Mouse (Mus musculus) neural tube, embryonic 12.5 days (tissue): ENCODE results near the gene C530008M17Rik. TPM values are rescaled to one million over a fixed set of nuclear protein-coding genes. Genes with fewer than 3 reads are reported as not detected.

Experiments used
- ATAC-seq: fragments of 200-750 bp; cut with Nextera tagmentation; 2 replicates; pipeline ENCODE4 v1.8.0; 2017; ENCODE audit warnings: low read depth, mild to moderate bottlenecking, moderate TSS enrichment, moderate library complexity; ENCODE audit not compliant: low FRiP score
- H3K27ac ChIP-seq: fragments of 300-500 bp; sonication (generic); 2 replicates; pipeline ENCODE4 v1.5.1; 2016
- H3K27me3 ChIP-seq: fragments of 300-500 bp; sonication (generic); replicated peaks from 2 replicates; pipeline ENCODE4 v1.6.1; 2016; ENCODE audit warnings: mild to moderate bottlenecking
- H3K36me3 ChIP-seq: fragments of 300-500 bp; sonication (generic); 2 replicates; pipeline ENCODE4 v1.6.1; 2016; ENCODE audit warnings: mild to moderate bottlenecking
- H3K4me1 ChIP-seq: fragments of 300-500 bp; sonication (generic); 2 replicates; pipeline ENCODE4 v1.6.1; 2016
- H3K4me2 ChIP-seq: fragments of 300-500 bp; sonication (generic); replicated peaks from 2 replicates; pipeline ENCODE4 v1.6.1; 2016; ENCODE audit warnings: mild to moderate bottlenecking
- H3K4me3 ChIP-seq: fragments of 300-500 bp; sonication (generic); 2 replicates; pipeline ENCODE4 v1.5.1; 2016
- H3K9ac ChIP-seq: fragments of 300-500 bp; sonication (generic); 2 replicates; pipeline ENCODE4 v1.6.1; 2016; ENCODE audit warnings: mild to moderate bottlenecking
- H3K9me3 ChIP-seq: fragments of 300-500 bp; sonication (generic); 2 replicates; pipeline ENCODE4 v1.6.1; 2016; ENCODE audit warnings: mild to moderate bottlenecking
- WGBS: fragments of 180-500 bp; shearing (Covaris S2); methylation state at CpG from one replicate; pipeline ENCODE4 v1.1.7; 2016; 5-methylcytosine and 5-hydroxymethylcytosine counted together
- polyA plus RNA-seq: library from polyadenylated mRNA; unstranded; fragments of >200 nt; fragmentation: Nextera tagmentation; extraction: Ambion mirVana; gene quantifications from 2 replicates; pipeline ENCODE4 v1.2.1, GENCODE M21; 2016

C530008M17Rik gene
- polyA plus RNA-seq, 1 experiment from 2014 or later = 72.6 TPM

DNA sequence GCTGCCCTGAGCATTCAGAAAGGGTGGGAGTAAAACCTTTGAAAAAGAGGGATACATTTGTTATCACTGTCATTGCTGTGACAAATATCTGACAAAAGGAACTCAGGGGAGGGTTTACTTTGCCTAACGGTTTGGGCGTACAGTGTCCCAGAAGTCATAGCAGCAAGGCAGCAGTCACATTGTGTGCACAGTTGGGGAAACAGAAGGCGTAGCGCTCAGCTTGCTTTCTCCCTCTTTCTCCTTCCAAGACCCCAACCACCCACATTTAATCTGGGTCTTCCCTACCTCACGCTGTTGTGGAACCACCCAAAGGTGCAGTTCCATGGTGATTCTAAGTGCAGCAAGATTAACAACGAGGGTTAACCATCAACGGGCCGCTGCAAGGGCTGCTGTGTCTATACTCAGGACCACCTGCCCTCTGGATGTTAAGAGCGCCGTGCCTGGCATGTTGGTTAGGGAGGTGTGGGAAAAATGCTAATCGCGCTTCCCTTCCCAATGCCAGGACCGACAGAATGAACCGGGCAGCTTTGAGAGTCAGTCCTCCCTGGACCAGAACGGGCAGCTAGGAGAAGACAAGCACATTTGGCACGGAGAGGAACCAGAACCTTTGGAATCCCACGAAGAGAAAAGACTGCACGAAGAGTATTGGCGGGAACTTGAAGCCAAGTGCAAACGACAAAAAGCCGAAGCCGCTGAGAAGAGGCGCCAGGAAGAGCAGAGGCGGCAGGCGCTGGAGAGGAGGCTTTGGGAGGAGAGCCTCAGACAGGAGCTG lies 199.7 kb downstream of the C530008M17Rik start:
- ATAC-seq = no peak
- Histone ChIP-seq H3K4me3 (peak overlapping the region; percentile 11), H3K4me2 (peak overlapping the region; percentile 45), H3K9ac (no peak overlapping the region), H3K27ac (no peak overlapping the region), H3K9me3 (no peaks in the 10 kb centered on the region), H3K36me3 (peaks cover 66% of the 10 kb centered on the region), H3K27me3 (peaks cover 30% of the 10 kb centered on the region), H3K4me1 (peaks cover 11% of the 10 kb centered on the region; the same call in 1 of the 2 replicates)
- 20% methylated on average over 25 of the region's 25 CpGs for WGBS

DNA sequence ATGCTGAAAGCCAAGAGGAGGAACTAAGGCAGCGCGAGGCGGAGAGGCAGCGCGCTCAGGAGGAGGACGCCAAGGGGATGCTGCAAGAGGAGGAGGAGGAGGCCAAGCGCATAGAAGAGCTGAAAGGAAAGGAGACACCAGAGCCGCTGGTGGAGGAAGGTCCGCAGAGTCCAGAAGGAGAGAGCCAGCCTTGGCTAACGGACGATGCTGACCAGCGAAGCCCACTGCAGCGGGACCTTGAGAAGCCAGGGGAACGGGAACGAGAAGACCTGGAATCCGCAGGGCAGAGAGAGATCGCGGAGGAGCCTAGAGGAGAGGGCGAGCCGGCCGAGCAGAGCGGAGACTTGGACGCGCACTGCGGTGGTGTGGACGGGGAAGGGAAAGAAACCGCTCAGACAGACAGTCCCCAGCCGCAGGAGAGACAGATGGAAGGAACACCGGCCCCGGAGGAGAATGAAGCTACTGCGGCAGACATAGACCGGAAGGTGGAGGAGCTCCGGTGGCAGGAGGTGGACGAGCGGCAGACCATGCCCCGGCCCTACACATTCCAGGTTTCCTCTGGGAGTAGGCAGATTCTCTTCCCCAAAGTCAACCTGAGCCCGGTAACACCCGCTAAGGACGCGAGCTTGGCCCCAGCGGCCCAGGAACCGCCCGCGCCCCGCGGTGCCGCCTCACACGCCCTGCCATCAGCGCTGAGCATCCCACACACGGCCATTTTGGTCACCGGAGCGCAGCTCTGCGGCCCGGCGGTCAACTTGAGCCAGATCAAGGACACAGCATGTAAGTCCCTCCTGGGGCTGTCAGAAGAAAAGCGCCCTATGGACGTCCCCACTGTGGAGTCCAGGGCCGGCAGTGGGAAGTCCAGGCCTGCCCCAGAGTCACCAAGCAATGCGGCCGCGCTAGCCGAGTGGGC lies 201.0 kb downstream of the C530008M17Rik start:
- Histone ChIP-seq H3K9me3 (no peaks in the 10 kb centered on the region), H3K27me3 (peaks cover 30% of the 10 kb centered on the region), H3K4me2 (peak overlapping the region; percentile 45), H3K4me1 (peaks cover 11% of the 10 kb centered on the region; the same call in 1 of the 2 replicates), H3K36me3 (peaks cover 56% of the 10 kb centered on the region), H3K4me3 (peak overlapping the region; percentile 13), H3K9ac (no peak overlapping the region; the same call in 1 of the 2 replicates), H3K27ac (no peak overlapping the region)
- WGBS = 21% methylated on average over 62 of the region's 62 CpGs
- no peak for ATAC-seq

GRCm38 (mm10) chr5:76858444-76858843 lies 202.1 kb downstream of the C530008M17Rik start:
- Histone ChIP-seq H3K4me2 (no peak overlapping the region), H3K36me3 (peaks cover 50% of the 10 kb centered on the region), H3K27me3 (peaks cover 30% of the 10 kb centered on the region), H3K4me1 (peaks cover 11% of the 10 kb centered on the region; the same call in 1 of the 2 replicates), H3K27ac (no peak overlapping the region), H3K4me3 (0 out of 2 replicates have a peak overlapping the region, but pooled peaks have one; percentile 1), H3K9ac (no peak overlapping the region), H3K9me3 (no peaks in the 10 kb centered on the region)
- ATAC-seq = no peak
- WGBS = 77% methylated on average over 13 of the region's 13 CpGs

DNA sequence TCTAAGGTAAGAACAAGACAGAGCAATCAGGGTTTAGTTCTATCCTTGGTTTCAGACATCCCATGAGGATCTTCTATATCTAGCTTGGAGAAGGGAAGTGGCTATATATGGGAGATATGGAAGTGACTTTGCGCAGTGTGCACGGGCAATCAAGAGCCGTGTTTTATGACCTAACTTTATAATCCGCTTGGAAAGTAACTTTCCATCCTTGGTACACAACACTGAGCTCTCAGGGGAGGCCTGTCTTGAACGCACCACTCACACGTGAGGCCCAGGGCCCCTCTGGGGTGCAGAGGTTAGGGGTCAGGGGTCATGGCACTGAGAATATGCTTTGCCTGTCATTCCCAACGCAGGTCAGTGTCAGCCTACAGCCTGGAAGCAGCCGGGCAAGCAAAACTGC lies 210.5 kb downstream of the C530008M17Rik start:
- Histone ChIP-seq H3K4me3 (no peak overlapping the region), H3K9ac (no peak overlapping the region), H3K4me1 (no peaks in the 10 kb centered on the region), H3K4me2 (no peak overlapping the region), H3K9me3 (no peaks in the 10 kb centered on the region), H3K27ac (no peak overlapping the region), H3K36me3 (peaks cover 61% of the 10 kb centered on the region), H3K27me3 (no peaks in the 10 kb centered on the region)
- WGBS = 75% methylated on average over 8 of the region's 8 CpGs
- no peak for ATAC-seq

DNA sequence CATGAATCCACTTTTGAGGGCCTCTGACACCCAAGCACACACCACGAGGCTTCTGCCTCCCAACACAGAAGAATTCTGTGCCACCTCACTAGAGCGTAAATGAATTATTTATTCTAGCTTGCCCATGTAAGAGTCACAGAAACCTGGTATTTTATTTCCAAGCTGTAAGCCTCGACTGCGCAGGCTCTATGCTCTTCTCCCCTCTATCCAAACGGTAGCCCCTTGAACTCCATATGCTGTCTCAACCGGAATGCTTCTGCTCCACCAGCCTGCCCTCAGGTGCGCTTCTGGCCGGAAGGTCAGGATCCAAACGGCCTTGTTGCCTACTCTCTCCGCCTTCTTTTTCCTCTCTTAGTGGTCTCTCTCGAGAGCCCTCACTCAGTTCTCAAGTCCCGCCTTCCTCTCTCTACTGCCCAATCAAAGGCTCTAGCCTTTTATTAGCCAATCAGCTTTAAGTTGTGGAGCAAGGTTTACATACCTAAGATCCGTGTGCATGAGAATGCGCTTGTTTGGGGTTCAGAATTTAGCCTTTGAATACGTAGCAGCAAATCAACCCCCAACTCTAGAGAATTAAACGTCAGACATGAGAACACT lies 212.5 kb downstream of the C530008M17Rik start:
- WGBS = 29% methylated on average over 16 of the region's 16 CpGs
- no peak overlapping the region for H3K9ac ChIP-seq
- H3K36me3 ChIP-seq = peaks cover 67% of the 10 kb centered on the region
- no peaks in the 10 kb centered on the region for H3K4me1 ChIP-seq
- H3K27me3 ChIP-seq = no peaks in the 10 kb centered on the region
- no peaks in the 10 kb centered on the region for H3K9me3 ChIP-seq
- peak overlapping the region; percentile 45 for H3K4me2 ChIP-seq
- H3K27ac ChIP-seq = no peak overlapping the region
- peak; percentile 37; the same call in 1 of the 2 replicates for ATAC-seq
- H3K4me3 ChIP-seq = no peak overlapping the region

DNA sequence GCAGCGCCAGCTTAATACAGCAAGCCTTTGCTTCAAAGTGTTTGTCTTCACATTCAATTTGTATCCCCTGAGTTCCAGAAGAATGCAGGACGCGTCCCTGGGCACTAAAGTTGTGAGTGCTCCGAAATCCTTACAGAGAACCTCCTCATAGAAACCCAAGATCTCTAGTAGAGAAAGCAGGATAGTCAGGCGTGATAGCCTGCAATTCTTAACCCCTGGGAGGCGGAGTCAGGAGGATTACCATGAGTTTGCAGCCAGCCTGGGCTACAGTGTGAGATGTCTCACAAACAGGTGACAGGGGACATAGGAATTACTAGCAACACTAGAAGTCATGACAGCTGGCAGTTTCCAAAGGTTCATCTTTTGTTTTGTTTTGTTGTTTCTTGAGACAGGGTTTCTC lies 213.2 kb downstream of the C530008M17Rik start:
- Histone ChIP-seq H3K4me2 (peak overlapping the region; percentile 45), H3K4me1 (no peaks in the 10 kb centered on the region), H3K4me3 (no peak overlapping the region), H3K27ac (no peak overlapping the region), H3K9me3 (no peaks in the 10 kb centered on the region), H3K36me3 (peaks cover 73% of the 10 kb centered on the region), H3K27me3 (no peaks in the 10 kb centered on the region), H3K9ac (no peak overlapping the region)
- no peak for ATAC-seq
- WGBS = 56% methylated on average over 6 of the region's 6 CpGs

GRCm38 (mm10) chr5:76876106-76876758 lies 219.9 kb downstream of the C530008M17Rik start:
- Histone ChIP-seq H3K27me3 (no peaks in the 10 kb centered on the region), H3K4me1 (no peaks in the 10 kb centered on the region), H3K36me3 (peaks cover 36% of the 10 kb centered on the region), H3K9me3 (no peaks in the 10 kb centered on the region), H3K9ac (no peak overlapping the region), H3K4me3 (no peak overlapping the region), H3K27ac (no peak overlapping the region), H3K4me2 (no peak overlapping the region)
- ATAC-seq = no peak
- WGBS = 94% methylated on average over 25 of the region's 25 CpGs

DNA sequence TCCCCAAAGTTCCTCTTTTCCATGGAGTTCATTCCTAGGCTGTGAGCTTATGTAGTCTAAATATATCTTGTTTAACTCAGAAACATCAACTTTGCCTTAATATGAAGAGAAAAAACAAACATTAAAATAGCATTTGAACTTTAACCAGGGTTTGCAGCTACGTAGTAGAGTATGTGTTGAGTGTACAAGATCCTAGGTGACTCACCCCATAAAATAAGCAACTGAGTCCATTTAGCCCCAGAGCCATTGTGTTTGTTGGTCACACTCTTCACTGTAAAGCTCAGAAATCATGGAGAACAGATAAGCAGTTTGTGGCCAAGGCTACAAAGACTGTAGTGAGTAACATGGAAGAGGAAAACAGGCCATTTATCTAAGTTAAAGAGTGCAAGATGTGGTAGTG lies 227.8 kb downstream of the C530008M17Rik start:
- 97% methylated on average over 1 of the region's 1 CpGs for WGBS
- Histone ChIP-seq H3K27ac (no peak overlapping the region), H3K4me2 (no peak overlapping the region), H3K4me3 (no peak overlapping the region), H3K9ac (no peak overlapping the region), H3K9me3 (no peaks in the 10 kb centered on the region), H3K36me3 (peaks cover 35% of the 10 kb centered on the region), H3K4me1 (no peaks in the 10 kb centered on the region), H3K27me3 (no peaks in the 10 kb centered on the region)
- ATAC-seq = no peak

DNA sequence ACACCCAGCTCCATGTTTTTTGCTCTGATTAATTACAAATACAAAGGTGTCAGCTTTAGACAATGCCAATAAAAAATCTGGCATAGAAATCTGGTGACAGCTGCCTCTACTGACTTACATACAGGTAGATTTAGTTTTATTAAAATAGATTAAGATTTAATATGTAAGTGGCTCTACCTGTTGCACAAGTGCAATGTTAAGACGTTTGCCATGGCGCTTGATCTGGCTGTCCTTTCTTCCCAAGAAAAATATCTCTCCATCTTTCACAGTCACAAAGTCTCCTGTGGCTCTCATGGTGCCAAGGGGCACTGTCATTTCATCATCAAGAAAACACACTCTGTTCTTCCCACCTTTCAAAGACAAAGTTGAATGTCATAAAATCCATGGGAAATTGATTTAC lies 230.7 kb downstream of the C530008M17Rik start:
- Histone ChIP-seq H3K27me3 (no peaks in the 10 kb centered on the region), H3K4me1 (no peaks in the 10 kb centered on the region), H3K9me3 (no peaks in the 10 kb centered on the region), H3K36me3 (peaks cover 42% of the 10 kb centered on the region), H3K4me2 (no peak overlapping the region), H3K27ac (no peak overlapping the region), H3K4me3 (no peak overlapping the region), H3K9ac (no peak overlapping the region)
- 91% methylated on average over 2 of the region's 2 CpGs for WGBS
- ATAC-seq = no peak

GRCm38 (mm10) chr5:76892608-76893007 lies 236.3 kb downstream of the C530008M17Rik start:
- Histone ChIP-seq H3K9me3 (no peaks in the 10 kb centered on the region), H3K27ac (no peak overlapping the region), H3K4me1 (no peaks in the 10 kb centered on the region), H3K4me3 (no peak overlapping the region), H3K27me3 (no peaks in the 10 kb centered on the region), H3K9ac (no peak overlapping the region), H3K36me3 (peaks cover 33% of the 10 kb centered on the region), H3K4me2 (no peak overlapping the region)
- WGBS = 90% methylated on average over 2 of the region's 2 CpGs
- no peak for ATAC-seq

DNA sequence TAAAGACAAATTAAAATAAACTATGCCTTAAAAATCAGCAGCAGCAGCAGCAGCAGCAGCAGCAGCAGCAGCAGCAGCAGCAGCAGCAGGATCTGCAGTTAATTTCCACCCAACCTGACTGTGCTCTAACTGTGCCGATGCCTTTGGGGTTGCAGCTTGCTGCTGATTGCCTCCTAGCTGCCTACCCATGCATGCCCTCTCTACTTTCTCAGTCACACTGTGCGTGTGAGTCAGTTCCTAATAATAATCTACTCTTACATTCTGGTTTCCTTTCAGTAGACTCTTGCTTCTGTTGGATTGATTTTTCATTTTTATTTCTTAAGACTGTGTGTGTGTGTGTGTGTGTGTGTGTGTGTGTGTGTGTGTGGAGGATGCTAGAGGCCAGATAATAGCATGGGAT lies 236.8 kb downstream of the C530008M17Rik start:
- H3K4me1 ChIP-seq = no peaks in the 10 kb centered on the region
- H3K9me3 ChIP-seq = no peaks in the 10 kb centered on the region
- no peak overlapping the region for H3K4me2 ChIP-seq
- no peak for ATAC-seq
- no peaks in the 10 kb centered on the region for H3K27me3 ChIP-seq
- peaks cover 34% of the 10 kb centered on the region for H3K36me3 ChIP-seq
- WGBS = 94% methylated on average over 2 of the region's 2 CpGs
- no peak overlapping the region for H3K4me3 ChIP-seq
- no peak overlapping the region for H3K9ac ChIP-seq
- no peak overlapping the region for H3K27ac ChIP-seq
